Mouse (Mus musculus) brain, embryonic 18.5 days (tissue): ENCODE measurements around the gene Olfr1396.
"Not testable (repeated sequence)": the region's sequence is repeated elsewhere in the genome, so short reads cannot be mapped to it uniquely, and the experiment has no call there.

Experiments
- DNase-seq: peaks from one replicate; pipeline ENCODE4 v3.0.0-alpha.2; 2012; ENCODE audit warnings: low read depth, low spot score

Olfr1396 gene

DNA sequence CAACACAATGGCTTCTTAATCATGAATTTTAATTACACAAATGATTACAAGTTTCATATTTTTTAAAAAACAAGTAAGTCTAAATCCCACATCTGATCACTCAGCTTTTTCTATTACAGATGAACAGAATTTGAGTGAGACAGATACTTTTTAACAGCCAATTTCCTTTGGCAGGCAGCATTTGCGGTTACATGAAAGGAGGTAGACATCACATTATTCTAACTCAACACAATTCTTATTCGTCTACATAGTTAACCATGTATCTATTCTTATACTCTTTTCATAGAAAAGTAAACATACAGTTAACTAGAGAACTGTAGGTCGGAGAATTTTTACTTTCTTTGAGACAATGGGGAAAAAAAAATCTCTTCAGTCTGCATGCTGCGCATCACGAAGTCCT, 24.1 kb downstream of the Olfr1396 start:
- no peak for DNase-seq

DNA sequence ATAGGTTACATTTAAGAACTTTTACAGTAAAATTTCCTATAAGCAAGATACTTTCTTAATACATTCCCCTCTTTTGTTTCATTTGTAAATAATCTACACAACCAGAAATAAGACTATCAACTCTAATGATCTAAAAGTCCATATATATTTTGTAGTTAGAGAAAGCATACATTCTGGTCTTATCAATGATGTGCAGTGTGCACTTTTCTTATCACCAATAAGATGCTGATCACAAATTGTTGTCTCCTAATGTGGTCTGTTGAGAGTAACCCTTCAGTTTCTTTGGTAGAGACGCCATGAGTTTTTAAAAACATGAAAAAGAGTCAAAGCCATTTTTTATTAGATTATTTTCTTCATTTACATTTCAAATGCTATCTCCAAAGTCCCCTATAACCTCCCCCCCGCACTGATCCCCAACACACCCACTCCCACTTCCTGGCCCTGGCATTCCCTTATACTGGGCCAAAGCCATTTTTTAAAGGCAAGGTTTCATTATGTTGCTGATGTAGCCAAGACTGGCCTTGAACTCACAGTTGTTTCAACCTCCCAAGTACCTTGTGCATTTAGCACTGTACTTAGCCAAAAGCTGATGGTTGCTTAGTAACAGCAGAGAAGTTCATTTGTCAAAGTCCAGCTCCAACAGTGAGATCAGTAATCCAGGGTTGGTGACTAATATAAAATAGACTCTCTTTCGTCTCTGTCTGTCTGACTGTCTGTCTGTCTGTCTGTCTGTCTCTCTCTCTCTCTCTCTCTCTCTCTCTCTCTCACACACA, 24.8 kb downstream of the Olfr1396 start:
- DNase-seq: no peak

DNA sequence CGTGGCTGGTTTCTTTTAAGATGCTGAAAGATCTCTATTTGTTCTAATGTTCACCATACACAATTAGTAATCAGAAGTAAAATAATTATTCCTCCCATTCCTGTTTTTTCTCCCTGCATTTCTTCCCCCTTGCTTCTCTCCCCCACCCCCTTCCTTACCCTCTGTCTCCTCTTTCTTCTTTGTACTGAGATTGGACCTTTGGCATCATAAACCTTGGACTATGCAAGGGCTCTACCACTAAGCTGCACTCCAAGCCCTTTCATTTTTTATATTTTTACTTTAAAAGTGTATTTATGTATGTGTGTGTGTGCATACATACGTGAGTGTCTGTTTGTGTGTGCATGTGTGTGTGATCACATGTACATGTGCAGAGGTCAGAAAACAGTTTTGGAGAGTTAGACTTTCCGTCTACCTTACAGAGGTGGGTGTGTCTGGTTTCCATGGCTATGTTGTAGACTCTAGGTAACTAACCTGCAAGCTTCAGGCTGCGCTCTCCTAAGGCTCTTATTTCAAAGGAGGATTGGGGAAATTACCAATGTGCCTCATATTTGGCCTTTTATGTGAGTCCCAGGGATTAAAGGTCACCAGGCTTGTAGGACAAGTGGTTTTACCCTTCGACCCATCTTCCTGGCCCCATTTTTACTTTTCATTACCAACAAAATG, 25.6 kb downstream of the Olfr1396 start:
- DNase-seq: no peak

DNA sequence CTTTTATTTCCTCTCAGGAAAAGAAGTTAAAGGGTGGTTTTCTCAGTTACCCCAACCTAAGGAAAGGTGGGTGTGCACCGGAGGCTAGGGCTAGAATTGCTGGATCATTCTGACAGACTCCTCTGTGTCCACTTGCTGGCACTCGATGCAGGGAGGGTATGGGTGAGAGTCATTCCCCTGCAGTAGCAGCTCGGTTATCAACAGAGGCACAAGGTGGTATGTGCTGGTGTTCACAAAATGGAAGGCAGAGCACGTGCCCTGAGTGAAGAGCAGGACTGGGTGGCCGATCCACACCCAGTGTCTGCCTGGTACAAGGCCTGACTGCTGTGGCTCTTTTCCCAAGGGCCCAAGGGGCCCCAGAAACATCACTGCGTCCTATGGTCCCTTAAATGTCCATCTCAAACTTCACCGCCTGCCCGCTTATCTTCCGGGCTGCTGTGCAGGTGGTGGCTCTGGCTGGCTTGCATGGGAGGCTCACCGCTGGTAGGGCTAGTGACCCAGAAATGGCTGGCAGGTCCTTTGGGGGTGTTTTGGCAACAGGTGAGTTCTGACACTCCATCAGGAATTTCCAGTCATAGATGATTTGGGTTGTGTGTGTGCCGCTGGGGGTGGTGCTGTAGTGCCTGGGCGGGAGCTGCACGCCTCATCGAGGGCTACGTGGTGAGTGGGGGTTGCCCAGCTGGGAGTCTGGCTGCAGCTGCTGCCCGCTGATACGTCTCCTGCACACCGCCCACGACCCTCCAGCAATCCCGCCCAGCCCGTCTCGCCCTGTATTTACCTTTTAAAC, 26.7 kb downstream of the Olfr1396 start:
- DNase-seq: no peak

DNA sequence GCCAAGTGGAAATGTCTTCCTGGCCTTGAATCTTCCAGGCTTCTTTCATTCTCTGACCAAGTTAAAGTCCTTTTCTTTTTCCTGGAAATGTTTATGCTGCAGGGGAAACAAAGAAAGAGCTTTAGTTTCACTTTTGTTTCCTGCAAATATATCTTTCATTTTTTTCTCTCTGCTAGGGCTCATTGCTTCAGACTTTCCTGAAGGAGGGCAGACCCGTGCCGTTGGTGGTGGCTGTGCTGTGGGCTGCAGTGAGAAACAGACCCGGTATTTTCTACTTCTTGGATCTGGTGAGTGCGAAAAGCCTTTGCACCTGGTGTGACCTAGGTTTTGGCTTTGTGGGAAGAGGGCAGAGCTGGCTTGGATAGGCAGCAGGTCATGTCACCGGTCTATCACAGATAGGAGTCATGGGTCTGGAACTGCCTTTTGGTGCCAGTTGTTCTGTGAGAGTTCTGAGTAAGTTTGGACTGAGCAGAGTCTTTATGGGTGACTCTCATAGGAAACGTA, 27.8 kb downstream of the Olfr1396 start:
- no peak for DNase-seq

DNA sequence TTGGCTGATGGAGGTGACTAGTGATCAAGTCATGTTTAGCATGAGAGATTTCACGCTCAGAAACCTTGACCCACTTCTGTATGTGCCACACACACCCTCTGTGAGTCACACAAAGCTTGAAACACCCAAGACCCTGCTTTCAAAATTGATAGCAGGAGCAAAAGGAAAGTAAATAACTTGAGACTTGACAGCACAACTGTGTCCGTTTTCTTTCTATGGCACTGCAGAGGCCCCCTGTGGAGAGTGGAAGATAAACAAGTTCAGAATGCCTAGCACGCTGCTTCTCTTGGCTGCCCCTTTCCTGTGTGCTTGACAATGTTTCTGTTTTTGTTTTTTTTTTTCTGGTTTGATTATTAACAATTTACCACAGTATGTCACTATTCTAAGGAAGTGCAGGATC, 29.8 kb downstream of the Olfr1396 start:
- DNase-seq: no peak

DNA sequence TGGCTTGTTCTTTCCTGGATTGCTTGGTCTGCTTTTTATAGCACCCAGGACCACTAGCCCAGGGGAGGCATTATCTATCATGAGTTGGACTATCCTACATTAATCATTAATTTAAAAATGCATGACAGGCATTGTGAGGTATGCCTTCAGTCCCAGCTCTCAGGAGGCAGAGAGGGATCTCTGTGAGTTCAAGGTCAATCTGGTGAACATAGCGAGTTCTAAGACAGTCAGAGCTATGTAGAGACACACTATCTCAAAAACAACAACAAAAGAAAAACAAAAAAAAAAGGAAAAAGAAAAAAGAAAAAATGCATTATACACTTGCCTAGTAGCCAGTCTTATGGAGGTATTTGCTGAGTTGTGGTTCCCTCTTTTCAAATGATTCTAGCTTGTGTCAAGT, 30.3 kb downstream of the Olfr1396 start:
- no peak for DNase-seq

GRCm38 (mm10) chr11:49083808-49084207, 30.9 kb downstream of the Olfr1396 start:
- no peak for DNase-seq

DNA sequence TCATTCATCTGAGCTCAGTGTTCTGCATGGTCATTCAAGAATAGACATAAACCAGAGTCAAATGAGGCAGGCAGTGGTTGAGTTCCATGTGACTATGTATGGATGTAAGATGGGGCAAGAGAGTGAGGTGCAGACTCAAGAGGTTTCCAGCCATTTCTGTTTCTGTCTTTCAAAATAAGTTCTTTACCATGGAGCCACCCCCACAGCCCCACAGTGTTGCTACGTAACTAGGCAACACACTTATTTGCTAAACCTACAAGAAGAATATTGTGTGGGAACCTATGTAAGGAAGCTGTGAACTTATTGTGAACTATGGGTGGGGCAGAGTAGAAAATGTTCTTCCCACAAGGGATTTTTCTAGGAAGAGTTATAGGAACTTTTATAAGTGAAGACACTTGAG, 31.5 kb downstream of the Olfr1396 start:
- DNase-seq: no peak

DNA sequence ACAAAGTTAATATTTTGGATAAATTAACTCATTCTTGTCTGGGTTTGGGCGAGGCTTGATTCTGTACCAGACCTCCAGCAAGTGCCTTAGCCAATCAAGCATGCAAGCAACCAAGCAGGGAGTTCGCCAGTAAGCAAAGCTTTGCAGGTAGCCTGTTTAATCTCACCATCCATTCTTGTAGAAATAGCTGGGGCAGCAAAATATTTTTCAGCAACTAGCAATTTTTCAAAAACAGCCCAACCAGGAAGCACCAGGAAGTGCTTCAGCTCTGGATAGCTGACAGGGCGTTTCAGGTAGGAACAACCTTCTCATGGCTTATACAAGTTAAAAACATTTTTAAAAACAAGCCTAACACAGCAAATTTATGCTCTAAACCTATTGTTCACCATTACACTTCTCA, 32.8 kb downstream of the Olfr1396 start:
- DNase-seq: no peak

DNA sequence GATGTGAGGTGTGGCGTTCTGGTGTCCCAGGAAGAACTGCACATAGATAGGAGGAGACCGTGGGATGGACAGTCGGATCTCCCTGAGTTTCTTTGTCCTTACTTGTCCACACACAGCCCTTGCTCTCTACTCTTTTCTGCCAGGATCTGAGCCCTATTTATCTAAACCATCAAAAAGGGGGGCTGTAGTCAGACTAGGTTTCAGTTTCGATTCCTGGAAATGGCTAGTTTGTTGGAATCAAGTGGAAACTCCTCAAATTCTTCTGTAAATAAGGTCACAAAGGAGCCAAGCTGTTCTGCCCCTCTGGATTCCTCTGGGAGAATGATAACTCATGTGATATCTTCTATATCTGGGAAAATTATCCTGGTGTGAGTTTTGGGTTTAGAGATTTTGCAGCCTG, 33.3 kb downstream of the Olfr1396 start:
- DNase-seq: no peak

GRCm38 (mm10) chr11:49080636-49081035, 34.0 kb downstream of the Olfr1396 start:
- DNase-seq: no peak

- DNase-seq: no peak
Measured at GRCm38 (mm10) chr11:49078719-49079118, 36.0 kb downstream of the Olfr1396 start.

DNA sequence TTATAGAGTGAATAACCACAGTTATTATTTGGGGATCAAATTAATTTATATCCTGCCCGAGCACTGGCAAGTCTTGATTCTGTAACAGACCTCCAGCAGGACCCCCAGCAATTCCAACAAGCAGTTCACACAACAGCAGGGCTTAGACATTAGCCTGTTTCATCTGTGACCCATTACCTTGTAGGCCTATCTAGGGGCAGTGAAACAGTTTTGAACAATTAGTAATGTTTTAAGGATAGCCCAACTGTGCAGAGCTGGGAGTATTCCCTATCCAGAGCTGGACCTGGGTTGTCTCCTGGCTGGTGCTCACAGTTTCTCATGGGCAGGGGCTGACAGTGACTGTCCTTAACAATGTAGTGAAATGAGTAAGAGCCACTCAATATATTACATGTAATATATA, 37.7 kb downstream of the Olfr1396 start:
- no peak for DNase-seq

DNA sequence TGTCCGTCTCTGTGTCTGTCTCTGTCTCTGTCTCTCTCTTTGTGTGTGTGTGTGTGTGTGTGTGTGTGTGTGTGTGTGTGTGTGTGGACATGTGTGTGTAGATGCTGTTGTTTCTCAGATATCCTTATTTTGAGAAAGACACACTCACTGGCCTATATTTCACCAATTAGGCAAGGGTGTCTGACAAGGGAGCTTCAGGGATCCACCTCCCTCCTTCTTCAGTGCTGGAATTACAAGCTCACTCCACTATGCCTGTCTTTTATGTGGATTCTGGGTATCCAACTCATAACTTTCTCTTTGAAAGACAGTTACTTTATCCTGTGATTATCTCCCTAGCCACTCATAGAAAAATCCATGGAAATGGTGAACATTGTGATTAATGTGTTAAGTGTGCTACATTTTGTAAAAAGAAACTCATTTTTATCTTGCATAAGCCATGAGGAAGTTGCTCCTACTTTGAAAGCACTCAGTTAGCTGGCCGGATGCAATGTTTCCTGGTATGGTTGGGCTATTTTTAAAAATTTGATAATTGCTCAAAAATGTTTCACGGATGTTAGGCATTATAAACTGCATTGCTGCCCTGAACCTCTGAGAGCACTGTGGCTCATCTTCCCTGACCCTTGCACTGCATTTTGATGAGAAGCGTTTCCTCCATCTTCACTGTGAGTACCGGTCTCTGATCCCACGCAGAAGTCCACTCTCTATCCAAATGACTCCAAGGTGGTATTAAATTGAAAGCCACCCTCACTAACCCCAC, 38.5 kb downstream of the Olfr1396 start, which contains the start of gene Ifi47:
Gene Ifi47 (plus strand): TSS at position 587 of the 757 bp plus-strand sequence.
- DNase-seq: not testable (repeated sequence)

- no peak for DNase-seq
Measured at GRCm38 (mm10) chr11:49068358-49068757, 46.3 kb downstream of the Olfr1396 start.

GRCm38 (mm10) chr11:49063713-49064469, 50.8 kb downstream of the Olfr1396 start, which contains the start of gene Tgtp2:
Gene Tgtp2 (minus strand): TSS chr11:49064206.
- DNase-seq: not testable (repeated sequence)

DNA sequence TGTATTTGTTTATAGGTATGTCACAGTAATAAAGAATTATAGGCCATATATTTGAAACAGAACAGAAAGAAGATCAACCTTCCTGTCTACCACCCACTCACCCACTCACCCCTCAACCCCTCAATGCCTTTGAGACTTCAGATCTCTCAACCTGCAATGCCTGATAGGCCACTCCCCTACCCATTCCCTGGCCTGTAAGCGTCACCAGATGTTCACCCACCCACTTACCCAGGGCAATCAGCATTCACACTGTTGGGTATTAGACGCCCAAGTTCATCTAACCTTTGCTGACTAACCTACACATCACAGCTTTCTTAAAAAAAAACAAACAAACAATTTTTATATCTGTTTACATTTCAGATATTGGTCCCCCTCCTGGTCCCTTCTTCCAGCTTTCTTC, 52.8 kb downstream of the Olfr1396 start:
- not testable (repeated sequence) for DNase-seq

- DNase-seq: not testable (repeated sequence)
Measured at GRCm38 (mm10) chr11:49060061-49060460, 54.6 kb downstream of the Olfr1396 start.
